Mouse (Mus musculus) adrenal gland, postnatal 14 days (tissue): ENCODE results near the gene Gng12. TPM values are rescaled to one million over a fixed set of nuclear protein-coding genes. Genes with fewer than 3 reads are reported as not detected.

Experiments used
- DNase-seq: peaks from one replicate; pipeline ENCODE4 v3.0.0; 2021; ENCODE audit warnings: mixed read lengths
- total RNA-seq: library from RNA; stranded (reverse); gene quantifications from 2 replicates; pipeline ENCODE4 v1.2.3, GENCODE M21; 2021

The Gng12 gene
- total RNA-seq, 1 experiment from 2014 or later: 85.3 TPM

GRCm38 (mm10) chr6:66915592-66915991 lies 19.4 kb downstream of the Gng12 start:
- DNase-seq: no peak

GRCm38 (mm10) chr6:66917032-66917431 lies 20.8 kb downstream of the Gng12 start:
- no peak for DNase-seq

- no peak for DNase-seq
Measured at GRCm38 (mm10) chr6:66920786-66921185, 24.6 kb downstream of the Gng12 start.

DNA sequence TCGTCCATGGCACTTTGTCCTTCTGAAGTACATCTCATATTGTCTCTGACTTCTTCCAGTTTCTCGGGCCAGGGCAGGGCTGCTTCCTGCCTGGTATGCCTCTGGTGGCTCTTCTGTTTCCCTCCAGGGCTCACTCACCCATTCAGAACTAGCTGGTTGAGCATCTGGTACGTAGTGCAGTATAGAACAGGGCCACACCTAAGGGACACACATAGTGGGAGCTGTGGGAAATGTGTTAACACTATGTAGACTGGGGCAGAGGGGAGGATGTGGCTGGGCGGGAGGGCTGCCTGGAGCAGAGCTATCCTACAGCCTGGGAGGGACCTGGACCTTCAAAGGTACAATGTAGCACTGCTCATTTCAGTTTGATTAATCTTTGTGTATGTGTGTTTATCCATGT lies 25.6 kb downstream of the Gng12 start:
- no peak for DNase-seq

DNA sequence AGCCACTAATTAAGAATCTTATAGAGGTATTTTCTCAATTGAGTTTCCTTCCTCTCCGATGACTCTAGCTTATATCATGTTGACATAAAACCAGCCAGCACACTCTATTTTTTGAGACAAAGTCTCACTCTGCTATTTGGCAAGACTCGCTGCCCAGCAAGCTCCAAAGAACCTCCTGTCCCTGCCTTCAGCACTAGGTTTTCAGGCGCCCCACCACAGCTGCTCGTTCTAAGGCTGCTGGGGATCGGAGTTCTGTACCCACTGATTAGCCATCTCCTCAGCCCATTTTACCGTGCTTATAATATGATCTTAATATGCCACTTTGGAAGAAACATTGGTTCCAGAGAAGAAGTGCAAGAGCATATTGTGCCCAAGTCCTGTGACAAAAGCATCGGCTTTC lies 26.3 kb downstream of the Gng12 start:
- no peak for DNase-seq

GRCm38 (mm10) chr6:66923851-66924250 lies 27.7 kb downstream of the Gng12 start:
- no peak for DNase-seq

- no peak for DNase-seq
Measured at GRCm38 (mm10) chr6:66924315-66924965, 28.2 kb downstream of the Gng12 start.

GRCm38 (mm10) chr6:66926269-66926668 lies 30.1 kb downstream of the Gng12 start:
- no peak for DNase-seq

DNA sequence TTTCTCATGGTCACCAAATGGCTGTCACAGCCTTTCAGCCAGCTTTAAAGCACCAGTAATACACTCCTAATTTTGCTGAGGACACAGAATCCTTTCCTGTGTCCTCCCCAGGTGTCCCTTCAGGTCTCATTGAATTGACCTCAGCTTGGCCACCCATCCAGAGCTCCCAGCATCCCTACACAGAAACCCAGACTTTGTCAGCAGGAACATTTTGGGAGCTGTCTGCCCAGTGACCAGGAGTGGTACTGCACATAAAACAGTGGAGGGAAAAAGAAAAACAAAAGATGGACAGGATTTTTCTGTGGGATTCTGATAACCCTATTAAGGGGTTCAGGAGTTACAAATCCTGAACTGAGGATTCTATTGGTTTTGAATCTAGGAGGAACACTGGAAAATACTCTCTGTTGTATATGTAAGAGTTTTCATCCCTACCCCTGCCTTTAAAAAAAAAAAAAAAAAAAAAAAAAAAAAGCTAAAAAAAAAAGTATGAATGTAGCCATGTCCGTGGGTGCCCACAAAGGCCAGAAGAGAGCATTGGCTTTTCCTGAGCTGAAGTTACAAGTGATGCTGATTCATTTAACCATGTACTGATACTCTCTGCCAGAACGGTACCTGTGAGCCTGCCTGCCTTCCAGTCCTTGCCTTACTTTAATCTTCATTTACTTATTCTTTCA lies 32.9 kb downstream of the Gng12 start:
- DNase-seq: no peak

DNA sequence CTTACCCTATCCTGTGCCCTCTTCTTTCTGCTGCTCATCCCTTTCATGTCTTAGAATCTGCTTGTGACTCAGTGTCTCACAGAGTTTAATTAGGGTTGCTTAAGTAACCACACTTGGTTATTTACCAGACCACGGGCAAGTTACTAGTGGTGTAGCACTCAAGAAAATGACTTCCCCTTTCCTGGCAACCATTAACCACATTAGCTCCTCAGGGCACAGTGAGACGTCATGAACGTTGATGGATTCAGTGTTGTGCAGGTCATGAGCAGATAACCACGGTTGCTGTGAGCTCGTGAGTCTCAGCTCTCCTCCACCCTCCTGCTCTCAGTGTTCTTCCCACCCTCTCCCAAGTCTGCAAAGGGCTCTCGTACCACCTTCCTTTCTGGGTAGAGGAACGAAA lies 33.5 kb downstream of the Gng12 start:
- no peak for DNase-seq

- DNase-seq: peak; percentile 43
Measured at GRCm38 (mm10) chr6:66932206-66932819, 36.1 kb downstream of the Gng12 start.

DNA sequence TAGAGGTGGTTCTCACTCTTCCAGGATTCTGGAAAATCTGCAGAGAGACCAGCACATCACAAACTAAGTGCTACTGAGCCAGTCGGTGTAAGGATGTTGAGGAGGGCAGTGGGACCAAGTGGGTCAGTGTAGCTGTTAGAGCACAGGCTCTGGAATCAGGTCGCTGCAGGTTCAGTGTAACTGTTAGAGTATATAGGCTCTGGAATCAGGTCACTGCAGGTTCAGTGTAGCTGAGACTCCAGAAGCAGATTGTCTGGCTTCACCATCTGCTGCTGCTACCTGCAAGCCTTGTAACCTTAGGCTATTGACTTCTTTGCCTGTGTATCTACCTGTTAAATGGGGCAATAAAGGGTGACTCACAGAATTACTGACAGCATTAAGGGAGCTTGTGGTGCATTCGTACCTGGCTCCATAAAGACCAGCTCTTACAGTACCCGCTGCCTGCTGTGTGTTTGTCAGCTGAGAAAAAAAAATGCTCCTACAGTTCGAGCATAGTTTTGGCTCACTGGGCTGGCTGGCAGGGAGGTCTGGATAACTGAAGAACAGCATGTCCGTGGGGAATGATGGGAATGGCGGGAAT lies 44.5 kb downstream of the Gng12 start:
- DNase-seq: no peak

DNA sequence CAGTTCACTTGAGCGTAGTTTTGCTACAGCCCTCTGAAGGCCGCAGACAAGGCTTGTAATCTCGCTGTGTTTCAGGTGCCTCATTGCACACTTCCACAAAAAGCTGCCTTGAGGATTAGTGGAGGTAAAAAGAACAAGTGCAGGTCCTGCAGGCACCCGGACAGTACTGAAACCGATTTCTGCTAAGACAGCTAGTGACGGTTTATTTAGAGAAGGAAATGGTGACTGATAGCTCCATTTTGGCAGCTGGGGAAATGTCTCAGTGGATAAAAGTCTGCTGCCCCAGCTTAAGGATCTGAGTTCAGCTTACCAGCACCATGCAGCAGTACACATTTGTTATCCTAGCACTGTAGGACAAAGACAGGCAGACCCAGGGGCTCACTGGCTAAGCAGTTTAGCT lies 45.6 kb downstream of the Gng12 start:
- no peak for DNase-seq

DNA sequence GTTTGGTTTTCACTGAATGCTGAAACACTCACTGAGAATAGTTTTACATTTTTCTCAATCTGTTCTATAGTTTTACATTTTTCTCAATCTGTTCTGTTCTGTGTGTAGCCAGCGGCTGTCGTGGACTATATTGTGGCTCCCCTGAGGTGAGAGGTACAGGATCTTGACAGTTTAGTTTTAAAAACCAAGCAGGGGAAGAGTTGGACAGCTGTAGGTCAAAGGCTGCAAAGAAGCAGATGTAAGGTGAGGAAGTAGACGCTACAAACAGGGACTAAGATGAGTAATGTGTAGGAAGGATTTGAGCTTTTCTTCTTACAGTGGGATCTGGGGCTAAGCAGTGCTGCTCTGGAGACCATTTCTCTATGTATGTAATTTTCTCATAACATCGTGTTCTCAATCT lies 46.6 kb downstream of the Gng12 start:
- DNase-seq: no peak

GRCm38 (mm10) chr6:66943367-66944189 lies 47.4 kb downstream of the Gng12 start:
- DNase-seq: no peak

DNA sequence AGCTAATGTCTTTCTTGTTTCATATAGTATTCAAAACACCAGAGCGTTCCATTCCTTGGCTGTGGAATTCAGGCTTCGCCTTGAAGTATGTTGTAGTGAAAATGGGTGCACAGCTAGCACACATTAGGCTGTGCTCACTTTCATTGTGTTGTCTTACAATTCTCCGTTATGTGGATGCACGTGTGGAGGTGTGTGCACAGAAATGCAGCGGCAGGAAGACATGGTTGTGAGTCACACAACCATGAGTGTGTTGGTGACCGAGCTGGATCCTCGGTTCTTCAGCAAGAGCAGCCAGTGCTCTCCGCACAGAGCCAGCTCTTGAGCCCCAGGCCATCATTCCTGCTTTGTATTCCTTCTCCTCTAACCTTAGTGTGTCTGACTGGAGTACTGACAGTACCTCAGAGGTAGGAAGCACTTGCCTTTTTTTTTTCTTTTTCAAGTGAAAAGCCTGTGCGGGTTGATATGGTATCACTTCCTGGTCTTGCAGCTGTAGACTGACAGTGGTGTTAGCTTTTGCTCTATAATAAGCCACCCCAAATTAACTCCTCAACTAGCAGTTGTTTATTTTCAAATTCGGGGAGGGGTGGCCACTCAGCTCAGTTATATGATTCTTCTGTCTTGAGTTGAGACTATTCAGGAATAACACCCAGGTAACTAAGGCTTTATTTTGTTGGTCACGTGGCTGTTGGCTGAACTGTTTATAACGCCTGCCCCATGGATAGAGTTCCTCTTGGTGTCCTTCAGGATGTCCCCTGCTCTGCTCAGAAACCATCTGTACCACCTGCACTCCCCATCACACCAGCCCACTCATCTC lies 48.2 kb downstream of the Gng12 start:
- no peak for DNase-seq

DNA sequence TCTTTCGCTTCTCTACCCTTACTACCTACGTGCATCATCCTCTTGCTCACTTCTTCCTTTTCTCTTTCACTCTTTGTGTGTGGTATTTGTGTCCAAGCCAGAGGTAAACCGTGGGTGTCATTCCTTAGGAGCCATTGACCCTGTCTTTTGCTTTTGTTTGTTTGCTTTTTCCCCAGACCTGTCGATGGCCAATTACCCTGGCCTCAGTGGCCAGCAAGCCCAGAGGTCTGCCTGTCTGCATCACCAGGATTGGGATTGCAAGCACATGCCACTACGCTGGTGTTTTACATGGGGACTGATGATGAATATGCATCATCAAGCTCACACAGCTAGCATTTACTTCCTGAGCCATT lies 48.8 kb downstream of the Gng12 start:
- no peak for DNase-seq

DNA sequence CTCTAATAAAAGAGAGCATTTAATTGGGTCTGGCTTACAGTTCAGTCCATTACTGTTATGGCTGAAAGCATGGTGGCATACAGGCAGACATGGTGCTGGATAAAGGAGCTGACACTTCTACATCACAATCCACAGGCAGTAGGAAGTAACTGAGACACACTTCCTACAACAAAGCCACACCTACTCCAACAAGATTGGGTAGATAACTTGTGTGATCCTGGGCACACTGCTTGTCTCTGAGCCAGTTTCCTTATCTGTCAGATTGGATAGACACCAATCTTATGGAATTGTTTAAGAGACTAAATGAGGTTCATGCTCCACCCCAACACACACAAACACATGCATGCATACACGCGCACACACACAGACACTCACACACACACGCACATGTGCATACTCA lies 51.9 kb downstream of the Gng12 start:
- DNase-seq: no peak

- DNase-seq: no peak
Measured at GRCm38 (mm10) chr6:66948848-66949247, 52.7 kb downstream of the Gng12 start.

GRCm38 (mm10) chr6:66951726-66952418 lies 55.7 kb downstream of the Gng12 start:
- no peak for DNase-seq

GRCm38 (mm10) chr6:66953951-66954519 lies 57.8 kb downstream of the Gng12 start:
- DNase-seq: no peak
